Mouse (Mus musculus) forebrain, embryonic 11.5 days (tissue): ENCODE results near the gene Ufc1. TPM values are rescaled to one million over a fixed set of nuclear protein-coding genes. Genes with fewer than 3 reads are reported as not detected.
"Not testable (repeated sequence)": the region's sequence is repeated elsewhere in the genome, so short reads cannot be mapped to it uniquely, and the experiment has no call there.

ENCODE experiments used
- ATAC-seq: fragments of 200-750 bp; cut with Nextera tagmentation; replicated peaks from 2 replicates; pipeline ENCODE4 v1.8.0; 2017; ENCODE audit warnings: moderate TSS enrichment; ENCODE audit not compliant: low FRiP score
- DNase-seq: peaks from one replicate; pipeline ENCODE4 v3.0.0-alpha.2; 2017; ENCODE audit warnings: low spot score
- H3K27ac ChIP-seq: fragments of 300-500 bp; sonication (generic); 2 replicates; pipeline ENCODE4 v1.5.1; 2014; ENCODE audit warnings: low read depth, low read length
- H3K27me3 ChIP-seq: fragments of 300-500 bp; sonication (generic); 2 replicates; pipeline ENCODE4 v1.6.1; 2014; ENCODE audit warnings: mild to moderate bottlenecking, low read length, mixed read lengths; ENCODE audit not compliant: control insufficient read depth, insufficient read depth
- H3K36me3 ChIP-seq: fragments of 300-500 bp; sonication (generic); 2 replicates; pipeline ENCODE4 v1.6.1; 2014; ENCODE audit warnings: mild to moderate bottlenecking, low read length, moderate library complexity, mixed read lengths; ENCODE audit not compliant: control insufficient read depth, insufficient read depth
- H3K4me1 ChIP-seq: fragments of 300-500 bp; sonication (generic); replicated peaks from 2 replicates; pipeline ENCODE4 v1.6.1; 2014; ENCODE audit warnings: low read length, mixed read lengths; ENCODE audit not compliant: control insufficient read depth, insufficient read depth
- H3K4me2 ChIP-seq: fragments of 300-500 bp; sonication (generic); 2 replicates; pipeline ENCODE4 v1.6.1; 2014; ENCODE audit warnings: low read depth, mild to moderate bottlenecking, low read length, moderate library complexity, mixed read lengths; ENCODE audit not compliant: severe bottlenecking
- H3K4me3 ChIP-seq: fragments of 300-500 bp; sonication (generic); 2 replicates; pipeline ENCODE4 v1.5.1; 2014; ENCODE audit warnings: low read depth, low read length
- H3K9ac ChIP-seq: fragments of 300-500 bp; sonication (generic); 2 replicates; pipeline ENCODE4 v1.6.1; 2014; ENCODE audit warnings: low read length
- H3K9me3 ChIP-seq: fragments of 300-500 bp; sonication (generic); 2 replicates; pipeline ENCODE4 v1.6.1; 2016; ENCODE audit warnings: low read length, mixed read lengths; ENCODE audit not compliant: control insufficient read depth
- WGBS: fragments of 180-500 bp; shearing (Covaris S2); extraction: QIAGEN DNeasy Blood & Tissue Kit; methylation state at CpG from one replicate; pipeline ENCODE4 v1.1.7; 2014; 5-methylcytosine and 5-hydroxymethylcytosine counted together
- polyA plus RNA-seq: library from polyadenylated mRNA; unstranded; fragments of >200 nt; fragmentation: Nextera tagmentation; extraction: Ambion mirVana; gene quantifications from 2 replicates; pipeline ENCODE4 v1.2.1, GENCODE M21; 2014

The Ufc1 gene
- polyA plus RNA-seq, 1 experiment from 2014 or later: 92.4 TPM

DNA sequence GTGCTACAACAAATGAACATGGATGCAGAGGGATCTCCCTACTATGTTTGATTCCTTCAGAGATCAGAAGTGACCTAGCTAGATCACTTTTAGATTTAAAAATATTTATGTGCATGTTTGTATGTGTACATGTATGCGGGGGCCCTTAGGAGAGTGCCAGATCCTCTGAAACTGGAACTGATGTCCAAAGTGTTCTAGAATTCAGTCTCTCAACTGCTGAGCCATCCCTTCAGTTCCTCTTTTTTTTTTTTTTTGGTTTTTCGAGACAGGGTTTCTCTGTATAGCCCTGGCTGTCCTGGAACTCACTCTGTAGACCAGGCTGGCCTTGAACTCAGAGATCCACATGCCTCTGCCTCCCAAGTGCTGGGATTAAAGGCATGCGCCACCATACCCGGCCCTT, 31.8 kb upstream of the Ufc1 start:
- ATAC-seq, H3K4me2 ChIP-seq, H3K4me3 ChIP-seq, H3K9ac ChIP-seq, H3K9me3 ChIP-seq, H3K27ac ChIP-seq, DNase-seq, H3K27me3 ChIP-seq, H3K4me1 ChIP-seq, H3K36me3 ChIP-seq: not testable (repeated sequence)
- 90% methylated on average over 4 of the region's 4 CpGs for WGBS

DNA sequence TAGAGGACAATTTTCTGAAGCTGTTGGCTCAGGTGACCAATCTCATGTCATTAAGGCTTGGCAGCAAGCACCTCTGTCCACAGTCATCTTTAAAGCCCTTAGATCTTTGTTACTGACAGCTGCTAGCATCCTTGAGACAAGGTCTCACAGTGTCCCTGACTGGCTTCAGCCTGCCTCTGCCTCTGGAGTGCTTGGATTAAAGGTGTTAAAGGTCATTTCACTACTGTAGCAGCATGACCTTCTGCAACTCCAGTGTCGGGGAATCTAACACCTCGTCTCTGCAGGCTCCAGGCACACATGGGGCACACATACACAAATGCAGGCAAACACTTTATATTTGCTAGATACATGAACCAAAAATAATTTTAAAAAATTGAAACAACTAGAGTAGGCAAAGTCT, 30.7 kb upstream of the Ufc1 start:
- DNase-seq (no peak), ATAC-seq (no peak)
- WGBS: 86% methylated on average over 2 of the region's 2 CpGs
- Histone ChIP-seq H3K9ac (no peak overlapping the region), H3K4me3 (no peak overlapping the region), H3K27me3 (no peaks in the 10 kb centered on the region), H3K27ac (no peak overlapping the region), H3K4me1 (peaks cover 7% of the 10 kb centered on the region; the same call in 1 of the 2 replicates), H3K4me2 (no peak overlapping the region), H3K36me3 (no peaks in the 10 kb centered on the region), H3K9me3 (no peaks in the 10 kb centered on the region)

DNA sequence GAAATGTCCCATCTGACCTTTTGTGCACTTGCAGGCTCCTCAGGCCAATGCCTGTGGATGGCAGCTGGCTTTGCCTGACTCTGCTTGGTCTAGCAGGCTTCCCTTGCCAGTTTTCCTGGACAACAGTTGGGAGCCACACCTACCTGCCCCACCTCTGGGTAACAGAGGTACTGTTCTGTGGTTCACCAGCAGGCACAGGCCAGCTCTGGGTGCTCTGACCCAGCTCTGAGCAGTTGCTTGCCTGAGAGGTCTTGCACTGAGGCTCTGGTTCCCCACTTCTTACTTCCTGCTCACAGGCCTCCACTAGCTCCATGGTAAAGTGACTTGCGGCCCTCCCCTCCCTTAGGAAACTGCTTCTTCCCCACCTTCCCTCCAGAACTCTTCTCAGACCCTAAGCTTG, 27.2 kb upstream of the Ufc1 start:
- ATAC-seq: peak; percentile 58; the same call in 1 of the 2 replicates
- no peaks in the 10 kb centered on the region for H3K27me3 ChIP-seq
- no peak overlapping the region for H3K4me2 ChIP-seq
- no peak overlapping the region for H3K4me3 ChIP-seq
- no peak overlapping the region for H3K9ac ChIP-seq
- no peaks in the 10 kb centered on the region for H3K36me3 ChIP-seq
- no peak overlapping the region for H3K27ac ChIP-seq
- no peaks in the 10 kb centered on the region for H3K4me1 ChIP-seq
- WGBS: 78% methylated on average over 1 of the region's 1 CpGs
- no peaks in the 10 kb centered on the region for H3K9me3 ChIP-seq
- no peak for DNase-seq

DNA sequence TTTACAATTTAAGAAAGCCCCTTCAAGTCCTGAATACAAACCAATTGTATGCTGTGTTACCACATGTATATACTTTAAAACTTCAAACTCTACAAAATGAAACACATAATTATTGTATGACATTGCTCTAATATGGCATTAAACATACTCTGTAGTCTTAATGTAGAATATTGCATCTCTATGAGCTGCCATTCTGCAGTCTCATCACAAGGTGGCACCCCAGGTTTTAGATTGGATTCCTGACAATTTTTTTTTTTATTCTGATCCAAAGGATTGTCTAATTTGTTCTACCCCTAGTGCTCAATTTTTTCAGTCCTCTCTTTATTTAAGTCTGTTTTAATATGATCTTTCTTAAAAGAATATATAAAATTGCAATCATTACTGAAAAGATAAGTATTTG, 26.6 kb upstream of the Ufc1 start:
- ATAC-seq (no peak), DNase-seq (no peak)
- no peak overlapping the region for H3K4me3 ChIP-seq
- no peaks in the 10 kb centered on the region for H3K9me3 ChIP-seq
- H3K9ac ChIP-seq: no peak overlapping the region
- no peaks in the 10 kb centered on the region for H3K27me3 ChIP-seq
- H3K36me3 ChIP-seq: no peaks in the 10 kb centered on the region
- no peak overlapping the region for H3K27ac ChIP-seq
- H3K4me1 ChIP-seq: no peaks in the 10 kb centered on the region
- no peak overlapping the region for H3K4me2 ChIP-seq

- Histone ChIP-seq H3K9ac (0 out of 2 replicates have a peak overlapping the region, but pooled peaks have one; percentile 0), H3K36me3 (no peaks in the 10 kb centered on the region), H3K4me1 (no peaks in the 10 kb centered on the region), H3K4me2 (no peak overlapping the region), H3K27ac (no peak overlapping the region), H3K27me3 (no peaks in the 10 kb centered on the region), H3K4me3 (no peak overlapping the region), H3K9me3 (no peaks in the 10 kb centered on the region)
- DNase-seq (no peak), ATAC-seq (no peak)
- WGBS: 14% methylated on average over 5 of the region's 5 CpGs
Measured at GRCm38 (mm10) chr1:171320151-171320550, 25.3 kb upstream of the Ufc1 start.

DNA sequence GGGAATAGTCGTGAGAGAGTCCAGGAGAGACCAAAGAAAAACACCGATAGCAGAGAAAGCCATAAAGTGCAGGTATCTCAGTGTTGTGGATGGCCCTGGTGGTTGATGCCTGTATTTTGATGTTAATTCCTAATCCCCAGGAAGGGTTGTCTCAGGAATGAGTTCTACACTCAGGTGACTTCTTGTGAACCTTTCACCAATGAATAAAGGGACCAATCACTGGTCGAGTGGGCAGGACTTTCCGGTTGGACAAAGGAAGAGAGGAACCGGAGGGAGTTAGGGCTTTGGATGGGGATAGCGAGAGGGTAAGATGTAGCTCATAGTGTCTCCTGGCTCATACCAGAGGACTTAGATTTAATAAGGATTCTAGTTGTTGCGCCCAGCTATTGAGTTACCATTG, 24.9 kb upstream of the Ufc1 start:
- 10% methylated on average over 7 of the region's 7 CpGs for WGBS
- H3K9ac ChIP-seq: 0 out of 2 replicates have a peak overlapping the region, but pooled peaks have one; percentile 0
- no peaks in the 10 kb centered on the region for H3K9me3 ChIP-seq
- H3K4me3 ChIP-seq: no peak overlapping the region
- H3K4me1 ChIP-seq: no peaks in the 10 kb centered on the region
- DNase-seq: no peak
- no peaks in the 10 kb centered on the region for H3K36me3 ChIP-seq
- H3K27me3 ChIP-seq: no peaks in the 10 kb centered on the region
- no peak overlapping the region for H3K27ac ChIP-seq
- H3K4me2 ChIP-seq: no peak overlapping the region
- no peak for ATAC-seq

DNA sequence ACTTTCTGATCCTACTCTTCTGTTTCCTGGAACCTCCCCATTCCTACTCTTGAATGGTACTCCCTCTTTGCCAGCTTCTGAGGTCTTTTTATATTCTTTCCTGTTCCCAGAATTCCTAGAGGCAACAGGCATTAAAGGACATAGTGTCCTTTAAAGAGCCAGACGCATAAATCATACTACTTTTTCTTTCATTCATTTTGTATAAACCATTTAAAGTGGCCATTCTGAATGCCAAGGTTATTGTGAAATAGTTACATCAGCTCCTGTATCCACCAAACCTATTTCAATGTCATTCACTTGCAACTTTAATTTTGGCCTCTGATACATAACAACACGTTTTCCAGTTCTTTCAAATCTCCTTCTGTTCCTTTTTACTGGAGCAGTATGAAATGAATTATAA, 14.5 kb upstream of the Ufc1 start:
- DNase-seq (no peak), ATAC-seq (no peak)
- WGBS: 71% methylated on average over 2 of the region's 2 CpGs

GRCm38 (mm10) chr1:171306157-171306556, 11.3 kb upstream of the Ufc1 start:
- not testable (repeated sequence) for H3K27ac ChIP-seq, H3K36me3 ChIP-seq, ATAC-seq, H3K4me2 ChIP-seq, H3K9me3 ChIP-seq, DNase-seq, H3K4me1 ChIP-seq, H3K4me3 ChIP-seq, H3K9ac ChIP-seq, H3K27me3 ChIP-seq
- WGBS: 74% methylated on average over 5 of the region's 5 CpGs

More for the DNA sequence above, 14.5 kb upstream of the Ufc1 start:
- Histone ChIP-seq H3K27me3 (no peaks in the 10 kb centered on the region), H3K4me2 (no peak overlapping the region), H3K9ac (no peak overlapping the region), H3K4me1 (no peaks in the 10 kb centered on the region), H3K9me3 (no peaks in the 10 kb centered on the region), H3K36me3 (no peaks in the 10 kb centered on the region), H3K4me3 (no peak overlapping the region), H3K27ac (no peak overlapping the region)

- H3K4me3 ChIP-seq: no peak overlapping the region
- no peak for DNase-seq
- H3K9ac ChIP-seq: no peak overlapping the region
- 66% methylated on average over 3 of the region's 3 CpGs for WGBS
- H3K36me3 ChIP-seq: no peaks in the 10 kb centered on the region
- peaks cover 3% of the 10 kb centered on the region; the same call in 1 of the 2 replicates for H3K27me3 ChIP-seq
- ATAC-seq: no peak
- H3K9me3 ChIP-seq: no peaks in the 10 kb centered on the region
- H3K4me1 ChIP-seq: peaks cover 7% of the 10 kb centered on the region
- no peak overlapping the region for H3K27ac ChIP-seq
- H3K4me2 ChIP-seq: no peak overlapping the region
Measured at GRCm38 (mm10) chr1:171298226-171298625, 3.4 kb upstream of the Ufc1 start.
